Mouse (Mus musculus): ENCODE measurements around the gene Vav1.

DNA sequence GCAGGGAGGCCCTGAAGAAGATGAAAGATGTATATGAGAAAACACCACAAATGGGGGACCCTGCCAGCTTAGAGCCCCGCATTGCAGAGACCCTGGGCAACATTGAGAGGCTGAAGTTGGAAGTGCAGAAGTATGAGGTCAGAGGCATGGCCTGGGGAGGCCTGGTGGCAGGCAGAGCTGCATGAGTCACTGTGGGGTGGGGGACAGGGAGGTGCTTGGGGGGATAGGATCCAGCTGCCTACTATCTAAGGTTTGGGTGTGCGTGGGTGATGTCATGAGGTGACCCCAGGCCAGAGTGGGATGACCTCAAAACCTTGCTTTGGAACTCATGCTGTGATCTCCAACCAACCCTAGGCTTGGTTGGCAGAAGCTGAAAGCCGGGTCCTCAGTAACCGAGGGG is 17.6 kb upstream of the Vav1 start:
- TF ChIP-seq CTCF (IDR thresholded peaks at IDR 0.05; ENCODE audit: borderline replicate concordance, insufficient read depth, low read length) = no peak
- TF ChIP-seq POLR2A (IDR thresholded peaks at IDR 0.05; ENCODE audit: low read depth, low read length) = no peak

Data from embryonic fibroblast, embryonic 13.5 days (primary cell).